Mouse (Mus musculus): ENCODE data around the gene Pomgnt2. TPM values are rescaled to one million over a fixed set of nuclear protein-coding genes. Genes with fewer than 3 reads are reported as not detected.
A peak's percentile ranks its signal among the peaks of the same experiment; 100 is the strongest.

Gene Pomgnt2
- polyA plus RNA-seq, 1 experiment, result 31.9 TPM

GRCm38 (mm10) chr9:121968258-121968657 lies 28.7 kb downstream of the Pomgnt2 start:
- TF ChIP-seq POLR2A (IDR thresholded peaks at IDR 0.05; ENCODE audit: borderline replicate concordance, extremely low read depth, insufficient read depth, insufficient read length, poor library complexity, severe bottlenecking), result no peak
- TF ChIP-seq CTCF (IDR thresholded peaks at IDR 0.05; ENCODE audit: borderline replicate concordance, extremely low read depth, insufficient read depth, insufficient read length), result no peak
- peak; percentile 25 for DNase-seq (ENCODE audit: low read depth)

- no peak for TF ChIP-seq POLR2A (IDR thresholded peaks at IDR 0.05; ENCODE audit: borderline replicate concordance, extremely low read depth, insufficient read depth, insufficient read length, poor library complexity, severe bottlenecking)
- TF ChIP-seq CTCF (IDR thresholded peaks at IDR 0.05; ENCODE audit: borderline replicate concordance, extremely low read depth, insufficient read depth, insufficient read length), result no peak
- no peak for DNase-seq (ENCODE audit: low read depth)
Measured at GRCm38 (mm10) chr9:121964941-121965340, 32.0 kb downstream of the Pomgnt2 start.

GRCm38 (mm10) chr9:121959966-121960635 lies 36.8 kb downstream of the Pomgnt2 start:
- TF ChIP-seq CTCF (IDR thresholded peaks at IDR 0.05; ENCODE audit: borderline replicate concordance, extremely low read depth, insufficient read depth, insufficient read length) (no peak), POLR2A (IDR thresholded peaks at IDR 0.05; ENCODE audit: borderline replicate concordance, extremely low read depth, insufficient read depth, insufficient read length, poor library complexity, severe bottlenecking) (no peak)
- DNase-seq (ENCODE audit: low read depth), result no peak

GRCm38 (mm10) chr9:121952596-121952995 lies 44.3 kb downstream of the Pomgnt2 start:
- no peak for DNase-seq (ENCODE audit: low read depth)
- no peak for TF ChIP-seq CTCF (IDR thresholded peaks at IDR 0.05; ENCODE audit: borderline replicate concordance, extremely low read depth, insufficient read depth, insufficient read length)
- TF ChIP-seq POLR2A (IDR thresholded peaks at IDR 0.05; ENCODE audit: borderline replicate concordance, extremely low read depth, insufficient read depth, insufficient read length, poor library complexity, severe bottlenecking), result no peak

- no peak for TF ChIP-seq POLR2A (IDR thresholded peaks at IDR 0.05; ENCODE audit: borderline replicate concordance, extremely low read depth, insufficient read depth, insufficient read length, poor library complexity, severe bottlenecking)
- no peak for TF ChIP-seq CTCF (IDR thresholded peaks at IDR 0.05; ENCODE audit: borderline replicate concordance, extremely low read depth, insufficient read depth, insufficient read length)
- no peak for DNase-seq (ENCODE audit: low read depth)
Measured at GRCm38 (mm10) chr9:121951114-121951423, 45.8 kb downstream of the Pomgnt2 start.

- DNase-seq (ENCODE audit: low read depth), result peak; percentile 91
- no peak for TF ChIP-seq CTCF (IDR thresholded peaks at IDR 0.05; ENCODE audit: borderline replicate concordance, extremely low read depth, insufficient read depth, insufficient read length)
- TF ChIP-seq POLR2A (IDR thresholded peaks at IDR 0.05; ENCODE audit: borderline replicate concordance, extremely low read depth, insufficient read depth, insufficient read length, poor library complexity, severe bottlenecking), result no peak
Measured at GRCm38 (mm10) chr9:121950418-121951113, 46.3 kb downstream of the Pomgnt2 start, which contains the start of gene Fam198a. Gene Fam198a (plus strand): TSS chr9:121950988.

GRCm38 (mm10) chr9:121948431-121948830 lies 48.5 kb downstream of the Pomgnt2 start:
- no peak for TF ChIP-seq CTCF (IDR thresholded peaks at IDR 0.05; ENCODE audit: borderline replicate concordance, extremely low read depth, insufficient read depth, insufficient read length)
- no peak for TF ChIP-seq POLR2A (IDR thresholded peaks at IDR 0.05; ENCODE audit: borderline replicate concordance, extremely low read depth, insufficient read depth, insufficient read length, poor library complexity, severe bottlenecking)
- no peak for DNase-seq (ENCODE audit: low read depth)

GRCm38 (mm10) chr9:121947784-121948183 lies 49.1 kb downstream of the Pomgnt2 start:
- peak; percentile 70 for TF ChIP-seq CTCF (IDR thresholded peaks at IDR 0.05; ENCODE audit: borderline replicate concordance, extremely low read depth, insufficient read depth, insufficient read length)
- no peak for TF ChIP-seq POLR2A (IDR thresholded peaks at IDR 0.05; ENCODE audit: borderline replicate concordance, extremely low read depth, insufficient read depth, insufficient read length, poor library complexity, severe bottlenecking)
- DNase-seq (ENCODE audit: low read depth), result peak; percentile 81

GRCm38 (mm10) chr9:121943628-121944027 lies 53.3 kb downstream of the Pomgnt2 start:
- no peak for TF ChIP-seq POLR2A (IDR thresholded peaks at IDR 0.05; ENCODE audit: borderline replicate concordance, extremely low read depth, insufficient read depth, insufficient read length, poor library complexity, severe bottlenecking)
- no peak for TF ChIP-seq CTCF (IDR thresholded peaks at IDR 0.05; ENCODE audit: borderline replicate concordance, extremely low read depth, insufficient read depth, insufficient read length)
- DNase-seq (ENCODE audit: low read depth), result no peak

- TF ChIP-seq POLR2A (IDR thresholded peaks at IDR 0.05; ENCODE audit: borderline replicate concordance, extremely low read depth, insufficient read depth, insufficient read length, poor library complexity, severe bottlenecking), result no peak
- TF ChIP-seq CTCF (IDR thresholded peaks at IDR 0.05; ENCODE audit: borderline replicate concordance, extremely low read depth, insufficient read depth, insufficient read length), result no peak
- no peak for DNase-seq (ENCODE audit: low read depth)
Measured at GRCm38 (mm10) chr9:121943005-121943404, 53.9 kb downstream of the Pomgnt2 start.

GRCm38 (mm10) chr9:121937944-121938355 lies 59.0 kb downstream of the Pomgnt2 start:
- peak; percentile 87 for DNase-seq (ENCODE audit: low read depth)
- TF ChIP-seq CTCF (IDR thresholded peaks at IDR 0.05; ENCODE audit: borderline replicate concordance, extremely low read depth, insufficient read depth, insufficient read length) (no peak), POLR2A (IDR thresholded peaks at IDR 0.05; ENCODE audit: borderline replicate concordance, extremely low read depth, insufficient read depth, insufficient read length, poor library complexity, severe bottlenecking) (no peak; the same call in 1 of the 2 replicates)

GRCm38 (mm10) chr9:121937451-121937864 lies 59.5 kb downstream of the Pomgnt2 start:
- no peak for TF ChIP-seq POLR2A (IDR thresholded peaks at IDR 0.05; ENCODE audit: borderline replicate concordance, extremely low read depth, insufficient read depth, insufficient read length, poor library complexity, severe bottlenecking)
- TF ChIP-seq CTCF (IDR thresholded peaks at IDR 0.05; ENCODE audit: borderline replicate concordance, extremely low read depth, insufficient read depth, insufficient read length), result no peak
- DNase-seq (ENCODE audit: low read depth), result peak; percentile 67

Data from brain, embryonic 14.5 days (tissue).